Mouse (Mus musculus): Measurements from ENCODE around the gene Ahcyl2. TPM values are rescaled to one million over a fixed set of nuclear protein-coding genes. Genes with fewer than 3 reads are reported as not detected.

The Ahcyl2 gene
- polyA plus RNA-seq (2012; rRNA removed) = 29.4 and 30.6 TPM in 2 replicates

DNA sequence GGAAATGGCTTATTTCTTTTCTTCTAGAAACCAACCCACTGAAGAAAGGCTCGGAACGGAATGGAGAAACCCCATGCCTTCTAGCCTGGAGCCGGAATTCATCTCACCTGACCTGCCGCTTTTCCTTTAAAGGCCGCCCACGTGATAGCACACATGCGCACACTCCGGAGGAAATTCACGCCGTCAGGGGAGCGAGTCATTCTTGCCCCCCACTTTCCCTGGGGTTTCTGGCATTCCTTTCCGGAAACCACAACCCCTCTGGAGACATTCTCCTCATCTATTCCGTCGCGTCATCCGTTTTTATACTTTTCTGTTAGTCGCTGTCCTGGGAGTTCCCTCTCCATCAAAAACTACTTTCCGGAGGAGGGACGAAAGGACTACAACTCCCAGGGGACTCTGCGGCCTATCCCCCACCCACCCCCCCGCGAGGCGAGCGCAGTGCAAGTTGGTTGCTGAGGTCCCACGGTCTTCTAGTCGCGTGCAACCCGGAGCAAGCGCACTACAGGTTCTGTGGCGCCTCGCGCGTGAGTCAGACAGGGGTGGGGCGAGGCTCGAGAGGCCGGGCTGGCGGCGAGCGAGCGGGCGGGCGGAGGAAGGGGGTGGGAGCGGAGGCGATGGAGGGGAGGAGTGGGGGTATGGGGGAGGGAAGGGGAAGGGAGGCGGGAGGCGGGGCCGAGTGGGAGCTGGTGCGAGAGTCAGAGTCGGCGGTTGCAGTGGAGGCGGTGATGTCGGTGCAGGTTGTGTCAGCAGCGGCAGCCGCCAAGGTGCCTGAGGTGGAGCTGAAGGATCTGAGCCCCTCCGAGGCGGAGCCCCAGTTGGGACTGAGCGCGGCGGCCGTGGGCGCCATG, at the start of gene Ahcyl2:
Gene Ahcyl2 (plus strand): TSS at position 199 of the 848 bp plus-strand sequence.

DNA sequence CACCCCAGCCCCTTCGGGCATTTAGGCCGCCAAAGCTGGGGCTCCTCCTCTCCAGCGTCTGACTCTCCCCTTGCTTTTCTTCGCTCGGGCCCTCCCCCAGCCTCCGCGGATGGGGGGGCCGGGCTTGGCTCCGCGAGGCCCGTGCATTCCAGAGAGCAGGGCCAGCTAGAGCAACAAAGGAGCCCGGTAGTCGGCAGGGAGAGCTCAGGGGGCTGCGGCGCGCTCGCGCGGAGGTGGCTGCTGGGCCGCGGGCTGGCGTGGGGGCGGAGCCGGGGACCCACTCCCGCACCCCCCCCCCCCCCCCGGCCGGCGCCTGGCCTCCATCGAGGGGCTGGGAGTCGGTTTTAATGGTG, 32.5 kb upstream of the Ahcyl2 start, which contains the start of gene Smo:
Gene Smo (plus strand): TSS at position 168 of the 353 bp plus-strand sequence.

GRCm38 (mm10) chr6:29916530-29917382, 148.9 kb downstream of the Ahcyl2 start, which contains the start of gene Strip2:
Strip2 (plus strand) TSS chr6:29917012.

Other genes starting within 250 kb of the Ahcyl2 start
- 2.7 and 3.3 TPM in 2 replicates for gene Irf5, start 241.4 kb upstream of the Ahcyl2 start, polyA plus RNA-seq (2012; rRNA removed)
- gene Tnpo3, start 158.1 kb upstream of the Ahcyl2 start, polyA plus RNA-seq (2012; rRNA removed) = 74.9 and 75.4 TPM in 2 replicates
- gene Tspan33, start 73.8 kb upstream of the Ahcyl2 start, polyA plus RNA-seq (2012; rRNA removed) = 6.1 and 7.1 TPM in 2 replicates
- gene Smo, start 32.5 kb upstream of the Ahcyl2 start, polyA plus RNA-seq (2012; rRNA removed) = 31.6 and 40.8 TPM in 2 replicates
- gene Strip2, start 149.0 kb downstream of the Ahcyl2 start, polyA plus RNA-seq (2012; rRNA removed) = 2.6 TPM in 2 replicates